Mouse (Mus musculus) brain, embryonic 14.5 days (tissue): Measurements from ENCODE around the gene Pmm1.

Source experiments
- CTCF ChIP-seq: fragments of 200-500 bp; IDR thresholded peaks from 2 replicates; pipeline ENCODE4 v1.5.1; 2012; ENCODE audit warnings: inconsistent platforms, mild to moderate bottlenecking, moderate library complexity, borderline replicate concordance; ENCODE audit not compliant: insufficient read depth, insufficient read length; ENCODE audit errors: extremely low read depth
- POLR2A ChIP-seq: fragments of 200-500 bp; IDR thresholded peaks from 2 replicates; pipeline ENCODE4 v1.6.1; 2012; ENCODE audit warnings: mild to moderate bottlenecking, inconsistent platforms, borderline replicate concordance; ENCODE audit not compliant: poor library complexity, insufficient read depth, insufficient read length, severe bottlenecking; ENCODE audit errors: extremely low read depth

- TF ChIP-seq POLR2A (no peak), CTCF (no peak)
Measured at GRCm38 (mm10) chr15:81980321-81980720, 19.6 kb upstream of the Pmm1 start, which contains the start of gene 1700029P11Rik.
